Mouse (Mus musculus): Measurements from ENCODE around the gene Asdurf.
"Not testable (repeated sequence)": the region's sequence is repeated elsewhere in the genome, so short reads cannot be mapped to it uniquely, and the experiment has no call there.

- TF ChIP-seq CTCF (IDR thresholded peaks at IDR 0.05; ENCODE audit: low read depth, low read length); POLR2A (IDR thresholded peaks at IDR 0.05; ENCODE audit: insufficient read depth, low read length); EP300 (IDR thresholded peaks at IDR 0.05; ENCODE audit: insufficient read depth, low read depth, low read length): not testable (repeated sequence)
Measured at GRCm38 (mm10) chr1:53333527-53333926, 18.9 kb downstream of the Asdurf start.
